Mouse (Mus musculus) CD4-positive, CD25-positive, alpha-beta regulatory T cell, adult 4 months (primary cell): ENCODE results near the gene Slc22a8. TPM values are rescaled to one million over a fixed set of nuclear protein-coding genes. Genes with fewer than 3 reads are reported as not detected.

Experiments used
- ATAC-seq: one replicate; pipeline ENCODE4 v1.8.0; 2017
- polyA plus RNA-seq, 2 experiments: library from polyadenylated mRNA; unstranded; fragments of 100-300 nt; shearing (Covaris generic); gene quantifications; one replicate each; pipeline ENCODE4 v1.2.1; 2017

Slc22a8 gene
- under 1 TPM in 1 of 2 experiments, not detected in 1; 0.12 TPM for polyA plus RNA-seq

- no peak for ATAC-seq
Observed at GRCm38 (mm10) chr19:8590954-8591353, at the start of gene Slc22a8. Gene Slc22a8, plus strand, starts transcription at chr19:8591254.

- no peak for ATAC-seq
Observed at GRCm38 (mm10) chr19:8558897-8559296, 32.2 kb upstream of the Slc22a8 start.

GRCm38 (mm10) chr19:8564021-8564420, 27.0 kb upstream of the Slc22a8 start:
- no peak for ATAC-seq

- no peak for ATAC-seq
Observed at GRCm38 (mm10) chr19:8564469-8564868, 26.6 kb upstream of the Slc22a8 start.

- ATAC-seq: no peak
Observed at GRCm38 (mm10) chr19:8565262-8565661, 25.8 kb upstream of the Slc22a8 start.

GRCm38 (mm10) chr19:8565985-8566384, 25.1 kb upstream of the Slc22a8 start:
- ATAC-seq: no peak

- ATAC-seq: no peak
Observed at GRCm38 (mm10) chr19:8567104-8567880, 23.8 kb upstream of the Slc22a8 start.

GRCm38 (mm10) chr19:8569453-8569863, 21.6 kb upstream of the Slc22a8 start:
- ATAC-seq: no peak

GRCm38 (mm10) chr19:8570341-8571040, 20.6 kb upstream of the Slc22a8 start:
- ATAC-seq: no peak

GRCm38 (mm10) chr19:8571746-8572145, 19.3 kb upstream of the Slc22a8 start:
- ATAC-seq: no peak

GRCm38 (mm10) chr19:8572485-8572884, 18.6 kb upstream of the Slc22a8 start:
- no peak for ATAC-seq

- no peak for ATAC-seq
Observed at GRCm38 (mm10) chr19:8577432-8577831, 13.6 kb upstream of the Slc22a8 start.

- ATAC-seq: no peak
Observed at GRCm38 (mm10) chr19:8578293-8578969, 12.6 kb upstream of the Slc22a8 start.

- ATAC-seq: no peak
Observed at GRCm38 (mm10) chr19:8578970-8579342, 12.1 kb upstream of the Slc22a8 start.

- no peak for ATAC-seq
Observed at GRCm38 (mm10) chr19:8585298-8585697, 5.8 kb upstream of the Slc22a8 start.

- ATAC-seq: no peak
Observed at GRCm38 (mm10) chr19:8585899-8586298, 5.2 kb upstream of the Slc22a8 start.

GRCm38 (mm10) chr19:8586350-8586749, 4.7 kb upstream of the Slc22a8 start:
- no peak for ATAC-seq

- no peak for ATAC-seq
Observed at GRCm38 (mm10) chr19:8587315-8587714, 3.7 kb upstream of the Slc22a8 start.

GRCm38 (mm10) chr19:8592155-8592554, 1.1 kb downstream of the Slc22a8 start:
- ATAC-seq: peak; percentile 65

GRCm38 (mm10) chr19:8592873-8593408, 1.9 kb downstream of the Slc22a8 start:
- ATAC-seq: no peak

- ATAC-seq: no peak
Observed at GRCm38 (mm10) chr19:8593833-8594232, 2.8 kb downstream of the Slc22a8 start.

GRCm38 (mm10) chr19:8594518-8594917, 3.5 kb downstream of the Slc22a8 start:
- ATAC-seq: no peak

- no peak for ATAC-seq
Observed at GRCm38 (mm10) chr19:8597269-8597668, 6.2 kb downstream of the Slc22a8 start.
